Mouse (Mus musculus) midbrain, embryonic 14.5 days (tissue): ENCODE measurements around the gene Itpr3. TPM values are rescaled to one million over a fixed set of nuclear protein-coding genes. Genes with fewer than 3 reads are reported as not detected.

Experiments used
- ATAC-seq: fragments of 200-750 bp; cut with Nextera tagmentation; 2 replicates; pipeline ENCODE4 v1.8.0; 2017; ENCODE audit warnings: moderate number of reproducible peaks, moderate library complexity; ENCODE audit not compliant: low FRiP score, low TSS enrichment
- DNase-seq: peaks from one replicate; pipeline ENCODE4 v3.0.0-alpha.2; 2015
- H3K27ac ChIP-seq: fragments of 300-500 bp; sonication (generic); replicated peaks from 2 replicates; pipeline ENCODE4 v1.5.1; 2014; ENCODE audit warnings: mild to moderate bottlenecking, low read depth, low read length, moderate library complexity
- H3K27me3 ChIP-seq: fragments of 300-500 bp; sonication (generic); 2 replicates; pipeline ENCODE4 v1.6.1; 2014; ENCODE audit warnings: low read length, control low read depth, mixed read lengths; ENCODE audit not compliant: control insufficient read depth, insufficient read depth
- H3K36me3 ChIP-seq: fragments of 300-500 bp; sonication (generic); 2 replicates; pipeline ENCODE4 v1.6.1; 2014; ENCODE audit warnings: low read length, control low read depth; ENCODE audit not compliant: control insufficient read depth, insufficient read depth
- H3K4me1 ChIP-seq: fragments of 300-500 bp; sonication (generic); 2 replicates; pipeline ENCODE4 v1.6.1; 2014; ENCODE audit warnings: mild to moderate bottlenecking, antibody characterized with exemption, low read length, control low read depth; ENCODE audit not compliant: control insufficient read depth, insufficient read depth
- H3K4me2 ChIP-seq: fragments of 300-500 bp; sonication (generic); 2 replicates; pipeline ENCODE4 v1.6.1; 2014; ENCODE audit warnings: mild to moderate bottlenecking, low read length, moderate library complexity
- H3K4me3 ChIP-seq: fragments of 300-500 bp; sonication (generic); replicated peaks from 2 replicates; pipeline ENCODE4 v1.5.1; 2014; ENCODE audit warnings: low read depth, low read length
- H3K9ac ChIP-seq: fragments of 300-500 bp; sonication (generic); replicated peaks from 2 replicates; pipeline ENCODE4 v1.6.1; 2014; ENCODE audit warnings: mild to moderate bottlenecking, low read length, moderate library complexity
- H3K9me3 ChIP-seq: fragments of 300-500 bp; sonication (generic); 2 replicates; pipeline ENCODE4 v1.6.1; 2016; ENCODE audit warnings: low read length, control low read depth, mixed read lengths; ENCODE audit not compliant: control insufficient read depth
- WGBS: fragments of 180-500 bp; shearing (Covaris S2); extraction: QIAGEN DNeasy Blood & Tissue Kit; methylation state at CpG from one replicate; pipeline ENCODE4 v1.1.7; 2014; 5-methylcytosine and 5-hydroxymethylcytosine counted together
- polyA plus RNA-seq: library from polyadenylated mRNA; unstranded; fragments of >200 nt; fragmentation: Nextera tagmentation; extraction: Ambion mirVana; gene quantifications from 2 replicates; pipeline ENCODE4 v1.2.1, GENCODE M21; 2014

The Itpr3 gene
- polyA plus RNA-seq, 1 experiment from 2014 or later = 0.82 TPM

GRCm38 (mm10) chr17:27122701-27123100 lies 65.6 kb downstream of the Itpr3 start:
- Histone ChIP-seq H3K27me3 (no peaks in the 10 kb centered on the region), H3K4me2 (no peak overlapping the region), H3K27ac (no peak overlapping the region), H3K4me3 (no peak overlapping the region), H3K9me3 (no peaks in the 10 kb centered on the region), H3K36me3 (peaks cover 35% of the 10 kb centered on the region), H3K9ac (no peak overlapping the region), H3K4me1 (peaks cover 30% of the 10 kb centered on the region; the same call in 1 of the 2 replicates)
- DNase-seq (no peak), ATAC-seq (no peak)
- 87% methylated on average over 11 of the region's 11 CpGs for WGBS

DNA sequence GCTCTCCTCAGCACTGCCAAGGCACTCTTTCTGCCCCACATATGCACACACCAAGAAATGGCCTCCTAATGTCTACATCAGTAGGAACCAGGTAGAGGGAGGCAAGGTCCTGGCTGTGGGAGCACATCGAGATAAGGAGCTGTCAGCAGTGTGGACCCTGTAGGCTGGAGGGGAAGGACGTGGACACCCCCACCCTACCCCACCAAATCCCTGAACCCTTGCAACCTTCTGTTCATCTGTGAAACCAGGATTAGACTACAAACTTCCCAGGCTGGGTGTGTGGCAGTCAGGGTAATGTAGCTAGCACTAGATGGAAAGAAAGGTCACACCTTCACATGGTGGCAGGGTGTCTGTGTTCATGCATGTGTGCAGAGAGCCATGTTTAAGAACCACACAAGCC lies 66.0 kb downstream of the Itpr3 start:
- Histone ChIP-seq H3K36me3 (peaks cover 35% of the 10 kb centered on the region), H3K27ac (no peak overlapping the region), H3K9ac (no peak overlapping the region), H3K9me3 (no peaks in the 10 kb centered on the region), H3K4me1 (peaks cover 33% of the 10 kb centered on the region; the same call in 1 of the 2 replicates), H3K4me2 (no peak overlapping the region), H3K27me3 (no peaks in the 10 kb centered on the region), H3K4me3 (no peak overlapping the region)
- DNase-seq (no peak), ATAC-seq (no peak)
- WGBS = 87% methylated on average over 2 of the region's 2 CpGs

- Histone ChIP-seq H3K4me1 (peaks cover 38% of the 10 kb centered on the region; the same call in 1 of the 2 replicates), H3K9me3 (no peaks in the 10 kb centered on the region), H3K4me2 (no peak overlapping the region), H3K4me3 (no peak overlapping the region), H3K27ac (no peak overlapping the region), H3K27me3 (no peaks in the 10 kb centered on the region), H3K9ac (no peak overlapping the region), H3K36me3 (peaks cover 35% of the 10 kb centered on the region)
- 83% methylated on average over 7 of the region's 7 CpGs for WGBS
- ATAC-seq (no peak), DNase-seq (no peak)
These were observed 66.8 kb downstream of the Itpr3 start for GRCm38 (mm10) chr17:27123813-27124375.

- Histone ChIP-seq H3K36me3 (peaks cover 35% of the 10 kb centered on the region), H3K27me3 (no peaks in the 10 kb centered on the region), H3K27ac (peak overlapping the region; percentile 66; the same call in 1 of the 2 replicates), H3K4me1 (peaks cover 48% of the 10 kb centered on the region), H3K9me3 (no peaks in the 10 kb centered on the region), H3K9ac (no peak overlapping the region), H3K4me3 (no peak overlapping the region), H3K4me2 (no peak overlapping the region)
- WGBS = 26% methylated on average over 12 of the region's 12 CpGs
- peak; percentile 72 for DNase-seq
- no peak for ATAC-seq
These were observed 68.1 kb downstream of the Itpr3 start for GRCm38 (mm10) chr17:27125185-27125584.

DNA sequence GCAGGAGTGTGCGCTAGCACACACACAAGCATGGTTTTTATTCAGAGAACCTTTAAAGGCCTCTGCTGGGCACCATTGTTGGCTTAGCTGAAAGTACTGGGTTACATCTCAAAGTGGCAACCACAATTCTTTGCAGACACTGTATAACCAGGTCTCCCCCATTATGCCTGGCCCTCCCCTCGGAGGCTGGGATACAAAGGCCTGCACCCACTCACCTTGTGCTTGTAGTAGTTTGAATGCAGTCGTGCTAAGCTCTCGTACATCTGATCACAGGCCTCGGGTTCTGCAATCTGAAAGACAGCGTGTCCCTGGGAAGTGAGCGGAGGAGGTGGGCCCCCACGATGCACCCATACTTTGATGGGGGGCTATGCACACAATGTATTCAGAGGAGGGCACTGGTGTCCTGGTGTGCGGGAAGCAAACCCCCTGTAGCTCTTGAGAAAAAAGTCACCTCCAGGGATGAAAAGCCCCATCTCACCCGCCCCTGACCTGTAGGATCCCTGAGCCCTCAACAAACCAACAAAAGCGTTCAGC lies 68.6 kb downstream of the Itpr3 start:
- DNase-seq (no peak), ATAC-seq (no peak)
- H3K4me1 ChIP-seq = peaks cover 48% of the 10 kb centered on the region
- no peaks in the 10 kb centered on the region for H3K27me3 ChIP-seq
- 82% methylated on average over 11 of the region's 11 CpGs for WGBS
- H3K27ac ChIP-seq = peak overlapping the region; percentile 66; the same call in 1 of the 2 replicates
- no peak overlapping the region for H3K4me3 ChIP-seq
- H3K9ac ChIP-seq = peak overlapping the region; percentile 16; the same call in 1 of the 2 replicates
- H3K4me2 ChIP-seq = no peak overlapping the region
- H3K36me3 ChIP-seq = peaks cover 35% of the 10 kb centered on the region
- H3K9me3 ChIP-seq = no peaks in the 10 kb centered on the region

- peaks cover 30% of the 10 kb centered on the region for H3K36me3 ChIP-seq
- peak overlapping the region; percentile 66 for H3K27ac ChIP-seq
- H3K4me3 ChIP-seq = no peak overlapping the region
- no peaks in the 10 kb centered on the region for H3K27me3 ChIP-seq
- no peak overlapping the region for H3K4me2 ChIP-seq
- no peak for ATAC-seq
- H3K9ac ChIP-seq = peak overlapping the region; percentile 37; the same call in 1 of the 2 replicates
- WGBS = 85% methylated on average over 10 of the region's 10 CpGs
- H3K4me1 ChIP-seq = peaks cover 48% of the 10 kb centered on the region
- no peak for DNase-seq
- no peaks in the 10 kb centered on the region for H3K9me3 ChIP-seq
These were observed 69.9 kb downstream of the Itpr3 start for GRCm38 (mm10) chr17:27126974-27127373.

- Histone ChIP-seq H3K27ac (no peak overlapping the region), H3K9ac (no peak overlapping the region), H3K36me3 (peaks cover 18% of the 10 kb centered on the region), H3K27me3 (no peaks in the 10 kb centered on the region), H3K4me1 (peaks cover 53% of the 10 kb centered on the region), H3K9me3 (no peaks in the 10 kb centered on the region), H3K4me2 (no peak overlapping the region), H3K4me3 (no peak overlapping the region)
- no peak for ATAC-seq
- 94% methylated on average over 5 of the region's 5 CpGs for WGBS
- no peak for DNase-seq
These were observed 71.1 kb downstream of the Itpr3 start for GRCm38 (mm10) chr17:27128189-27128588.

- peaks cover 56% of the 10 kb centered on the region for H3K4me1 ChIP-seq
- 0 out of 2 replicates have a peak overlapping the region, but pooled peaks have one; percentile 5 for H3K27ac ChIP-seq
- H3K9ac ChIP-seq = no peak overlapping the region
- no peaks in the 10 kb centered on the region for H3K9me3 ChIP-seq
- WGBS = 72% methylated on average over 13 of the region's 13 CpGs
- DNase-seq (no peak), ATAC-seq (no peak)
- H3K36me3 ChIP-seq = peaks cover 7% of the 10 kb centered on the region; the same call in 1 of the 2 replicates
- H3K4me2 ChIP-seq = no peak overlapping the region
- H3K4me3 ChIP-seq = no peak overlapping the region
- H3K27me3 ChIP-seq = no peaks in the 10 kb centered on the region
These were observed 72.2 kb downstream of the Itpr3 start for GRCm38 (mm10) chr17:27129291-27129690.

DNA sequence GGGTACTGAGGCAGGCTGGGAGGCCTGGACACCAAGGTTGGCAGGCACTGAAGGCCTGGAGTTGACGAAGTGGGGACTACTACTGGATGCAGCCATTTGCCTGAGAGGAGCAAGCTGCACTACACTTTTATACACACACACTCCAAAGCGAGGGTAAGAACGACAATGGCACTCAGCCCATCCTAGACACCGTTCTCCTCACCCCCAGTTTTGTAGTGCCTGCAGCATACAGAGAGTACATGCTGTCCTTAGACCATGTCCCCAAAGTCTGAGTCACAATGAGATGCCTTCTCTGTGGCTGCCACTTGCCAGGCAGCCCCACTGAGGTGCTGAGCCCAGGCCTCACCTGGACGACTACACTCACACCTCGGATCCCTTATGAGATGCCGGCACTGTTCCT lies 72.7 kb downstream of the Itpr3 start:
- ATAC-seq (no peak), DNase-seq (no peak)
- peaks cover 2% of the 10 kb centered on the region; the same call in 1 of the 2 replicates for H3K36me3 ChIP-seq
- no peaks in the 10 kb centered on the region for H3K9me3 ChIP-seq
- H3K4me1 ChIP-seq = peaks cover 56% of the 10 kb centered on the region
- H3K27me3 ChIP-seq = no peaks in the 10 kb centered on the region
- H3K9ac ChIP-seq = 0 out of 2 replicates have a peak overlapping the region, but pooled peaks have one; percentile 16
- 90% methylated on average over 7 of the region's 7 CpGs for WGBS
- H3K4me3 ChIP-seq = no peak overlapping the region
- H3K27ac ChIP-seq = peak overlapping the region; percentile 64
- H3K4me2 ChIP-seq = 0 out of 2 replicates have a peak overlapping the region, but pooled peaks have one; percentile 6
